Mouse (Mus musculus): ENCODE results near the gene Phactr1.
A peak's percentile ranks its signal among the peaks of the same experiment; 100 is the strongest.

The Phactr1 gene

GRCm38 (mm10) chr13:42760907-42761544, 80.6 kb downstream of the Phactr1 start:
- DNase-seq, result no peak

DNA sequence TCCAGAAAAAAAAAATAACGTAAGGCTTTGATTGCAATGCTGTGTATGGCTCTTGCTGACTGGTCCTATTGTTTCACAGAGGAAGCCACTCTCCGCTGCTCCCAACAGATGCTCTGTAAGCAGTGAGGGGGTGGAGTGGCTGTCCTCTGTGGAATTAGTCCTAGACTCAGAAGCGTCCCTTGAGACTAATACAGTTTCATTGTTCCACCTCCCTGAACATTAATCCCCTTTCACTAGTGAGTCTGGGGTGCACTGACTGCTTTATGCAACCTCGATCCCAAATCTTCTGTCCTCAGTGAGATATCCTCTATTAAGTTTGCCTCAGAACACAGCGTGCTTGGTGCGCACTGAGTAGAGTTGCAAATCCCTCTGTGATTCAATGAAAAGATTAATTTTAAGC, 91.9 kb downstream of the Phactr1 start:
- DNase-seq, result no peak

GRCm38 (mm10) chr13:42774040-42774439, 93.6 kb downstream of the Phactr1 start:
- DNase-seq, result no peak

DNA sequence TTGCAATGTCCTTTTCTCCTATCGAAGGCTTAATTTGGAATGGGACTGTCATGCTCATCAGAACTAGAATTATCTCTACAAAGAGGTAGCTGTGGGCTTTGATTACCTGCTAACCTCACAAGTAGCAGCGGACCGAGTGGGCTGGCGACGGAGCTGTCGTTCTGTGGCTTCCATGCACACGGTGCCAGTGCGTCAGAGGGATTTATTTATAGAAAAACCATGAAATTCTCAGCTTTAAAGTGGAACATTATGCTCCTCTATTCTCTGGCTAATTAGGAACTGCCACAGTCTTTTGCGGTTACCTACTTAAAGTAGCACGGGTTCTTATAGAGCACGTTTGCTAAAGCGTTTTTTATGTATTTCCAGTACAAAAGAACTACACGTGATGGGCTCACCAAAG, 101.7 kb downstream of the Phactr1 start:
- DNase-seq, result no peak

GRCm38 (mm10) chr13:42789221-42789620, 108.8 kb downstream of the Phactr1 start:
- no peak for DNase-seq

- DNase-seq, result no peak
Measured at GRCm38 (mm10) chr13:42792279-42792678, 111.9 kb downstream of the Phactr1 start.

DNA sequence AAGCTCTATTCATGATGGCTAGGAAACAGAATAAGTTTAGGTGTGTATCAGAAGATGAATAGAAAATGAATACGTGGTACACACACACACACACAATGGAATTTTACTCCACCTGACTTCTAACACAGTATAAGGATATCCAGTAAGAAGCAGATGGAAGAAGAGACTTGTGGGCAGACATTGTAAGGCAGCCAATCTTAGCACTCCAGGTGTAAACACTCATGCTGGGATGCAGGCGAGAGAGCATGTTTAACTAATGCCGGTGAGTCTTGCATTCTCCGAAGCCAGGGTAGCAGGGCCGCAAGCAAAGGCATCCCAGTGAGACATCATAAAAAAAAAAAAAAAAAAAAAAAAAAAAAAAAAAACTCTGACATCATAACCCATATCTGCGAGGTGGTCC, 120.1 kb downstream of the Phactr1 start:
- no peak for DNase-seq

DNA sequence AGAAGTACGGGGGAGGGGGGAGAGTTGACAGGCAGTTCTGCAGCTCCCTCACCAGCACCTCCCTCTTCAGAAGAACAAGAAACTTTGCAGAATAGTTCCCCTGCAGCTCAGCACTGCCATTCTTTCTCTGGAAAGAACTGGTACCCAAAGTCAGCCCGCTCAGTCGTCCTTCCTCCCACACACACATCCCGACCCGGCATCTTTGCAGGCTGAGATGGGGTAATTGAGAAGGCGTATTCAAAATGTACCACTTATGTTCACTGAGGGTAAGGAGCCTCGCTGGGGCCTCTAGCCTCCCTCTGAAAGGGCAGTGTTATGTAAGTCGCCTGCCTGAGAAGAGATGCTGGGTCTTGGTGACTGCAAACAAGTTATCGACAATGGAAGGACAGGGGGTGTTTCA, 123.9 kb downstream of the Phactr1 start:
- DNase-seq, result no peak

DNA sequence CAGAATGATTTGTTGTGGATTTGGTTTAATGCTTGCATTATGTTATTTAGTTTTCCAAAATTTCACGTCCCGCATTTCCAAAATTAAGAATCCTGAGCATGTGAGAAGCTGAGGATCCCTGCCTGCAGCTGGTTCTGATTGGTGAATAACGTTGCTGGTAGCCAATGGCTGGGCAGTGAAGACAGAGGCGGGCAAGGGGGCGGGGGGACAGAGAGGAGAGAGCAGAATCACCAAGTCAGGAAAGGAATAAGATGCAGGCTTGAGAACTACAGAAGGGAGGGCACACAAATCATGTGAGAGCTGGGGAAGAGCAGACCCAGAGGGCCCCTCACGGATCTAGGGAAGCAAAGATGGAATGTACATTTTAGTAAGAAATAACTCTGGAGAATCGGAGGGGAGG, 132.3 kb downstream of the Phactr1 start:
- no peak for DNase-seq

- peak; percentile 72 to 81 for DNase-seq
Measured at GRCm38 (mm10) chr13:42818378-42818777, 138.0 kb downstream of the Phactr1 start.

GRCm38 (mm10) chr13:42820513-42820912, 140.1 kb downstream of the Phactr1 start:
- DNase-seq, result no peak

DNA sequence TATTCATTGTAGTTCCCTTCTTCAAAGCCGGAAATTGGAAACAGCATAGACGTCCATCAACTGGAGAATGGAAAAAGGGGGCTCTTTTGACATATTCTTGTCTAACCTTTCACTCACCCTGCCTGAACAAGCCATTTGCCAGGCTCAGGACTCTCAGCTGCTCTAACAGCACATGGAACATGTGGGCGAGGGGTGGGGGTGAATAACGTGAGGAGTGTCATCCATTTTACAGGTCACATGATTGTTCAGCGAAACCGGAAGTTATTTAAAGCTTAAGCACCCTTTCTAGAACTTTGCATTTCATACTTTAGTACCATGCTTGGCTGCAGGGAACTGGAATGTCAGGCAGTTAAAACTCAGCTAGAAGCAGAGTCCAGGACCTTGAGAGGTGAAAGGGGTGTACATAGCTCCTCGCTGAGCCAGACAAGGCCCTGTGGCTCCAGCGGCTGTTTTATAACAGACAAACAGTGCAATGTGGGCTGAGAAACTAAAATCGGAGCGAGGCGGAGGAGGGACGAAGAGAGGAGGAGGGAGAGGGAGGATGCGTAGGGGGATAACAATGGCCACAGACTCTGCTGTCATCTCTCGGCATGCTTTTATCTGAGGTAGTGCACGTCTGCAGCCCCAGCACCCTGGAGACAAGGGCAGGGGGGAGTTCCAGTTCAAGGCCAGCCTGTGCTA, 141.1 kb downstream of the Phactr1 start:
- DNase-seq, result peak; percentile 10 to 47

DNA sequence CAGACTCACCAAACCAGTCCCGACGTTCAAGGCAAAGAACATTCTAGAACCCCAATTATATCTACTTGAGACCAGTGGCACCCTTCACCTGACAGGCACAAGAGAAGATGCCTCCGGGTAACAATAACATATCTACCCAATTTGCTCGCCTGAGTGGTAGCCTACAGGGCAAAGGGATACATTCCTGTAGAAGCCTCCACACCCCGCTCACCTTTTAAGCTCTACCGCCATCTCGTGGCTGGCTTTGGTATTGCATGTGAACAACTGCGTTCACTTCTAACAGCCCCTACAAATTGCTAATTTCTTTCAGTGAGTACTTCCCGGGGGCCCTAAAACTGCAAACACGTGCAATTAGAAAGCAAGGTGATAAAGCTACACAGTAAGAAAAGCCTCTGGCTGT, 142.1 kb downstream of the Phactr1 start:
- peak; percentile 79 to 89 for DNase-seq

GRCm38 (mm10) chr13:42823875-42824274, 143.5 kb downstream of the Phactr1 start:
- DNase-seq, result no peak

GRCm38 (mm10) chr13:42826602-42827001, 146.2 kb downstream of the Phactr1 start:
- DNase-seq, result peak; percentile 45 to 71

- peak in 1 of 2 experiments; percentile 60 for DNase-seq
Measured at GRCm38 (mm10) chr13:42828978-42829377, 148.6 kb downstream of the Phactr1 start.

DNA sequence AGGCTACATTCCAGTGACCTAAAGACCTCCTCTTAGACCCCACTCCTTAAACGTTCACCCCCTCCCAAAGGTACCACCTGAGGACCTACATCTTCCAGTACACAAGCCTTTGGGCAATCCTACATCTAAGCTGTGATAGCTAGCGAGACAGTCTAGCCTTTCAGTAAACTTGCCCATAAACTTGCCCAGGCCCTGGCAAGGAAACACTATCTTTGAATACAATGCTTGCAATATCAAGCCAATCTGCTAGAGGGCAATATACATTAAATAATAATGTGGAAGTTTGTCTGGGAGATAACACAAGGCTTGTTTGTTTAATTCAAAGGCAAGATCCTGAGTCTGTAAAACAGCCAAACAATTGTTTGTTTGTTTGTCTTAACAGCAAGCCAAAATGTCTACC, 155.0 kb downstream of the Phactr1 start:
- DNase-seq, result no peak

- DNase-seq, result no peak
Measured at GRCm38 (mm10) chr13:42839358-42839757, 158.9 kb downstream of the Phactr1 start.

DNA sequence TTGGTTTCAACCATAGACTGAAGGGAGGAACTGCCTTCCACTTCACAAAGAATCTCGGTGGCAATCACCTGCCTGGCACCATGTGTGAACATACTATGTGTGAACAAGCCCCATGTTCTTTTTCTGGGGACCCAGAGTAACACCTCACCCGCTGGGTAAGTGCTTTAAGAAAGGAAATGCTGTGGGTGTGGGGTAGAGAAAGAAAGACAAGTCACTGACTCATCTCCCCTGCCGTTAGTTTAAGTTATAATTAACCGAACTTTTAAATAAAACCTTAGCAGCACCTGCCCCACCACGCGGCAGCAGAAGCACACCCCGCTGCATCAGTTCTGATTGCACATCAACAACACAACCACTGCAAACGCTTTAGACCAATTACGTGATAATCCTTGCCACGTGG, 171.7 kb downstream of the Phactr1 start:
- DNase-seq, result no peak

- DNase-seq, result no peak
Measured at GRCm38 (mm10) chr13:42853900-42854595, 173.6 kb downstream of the Phactr1 start.

DNA sequence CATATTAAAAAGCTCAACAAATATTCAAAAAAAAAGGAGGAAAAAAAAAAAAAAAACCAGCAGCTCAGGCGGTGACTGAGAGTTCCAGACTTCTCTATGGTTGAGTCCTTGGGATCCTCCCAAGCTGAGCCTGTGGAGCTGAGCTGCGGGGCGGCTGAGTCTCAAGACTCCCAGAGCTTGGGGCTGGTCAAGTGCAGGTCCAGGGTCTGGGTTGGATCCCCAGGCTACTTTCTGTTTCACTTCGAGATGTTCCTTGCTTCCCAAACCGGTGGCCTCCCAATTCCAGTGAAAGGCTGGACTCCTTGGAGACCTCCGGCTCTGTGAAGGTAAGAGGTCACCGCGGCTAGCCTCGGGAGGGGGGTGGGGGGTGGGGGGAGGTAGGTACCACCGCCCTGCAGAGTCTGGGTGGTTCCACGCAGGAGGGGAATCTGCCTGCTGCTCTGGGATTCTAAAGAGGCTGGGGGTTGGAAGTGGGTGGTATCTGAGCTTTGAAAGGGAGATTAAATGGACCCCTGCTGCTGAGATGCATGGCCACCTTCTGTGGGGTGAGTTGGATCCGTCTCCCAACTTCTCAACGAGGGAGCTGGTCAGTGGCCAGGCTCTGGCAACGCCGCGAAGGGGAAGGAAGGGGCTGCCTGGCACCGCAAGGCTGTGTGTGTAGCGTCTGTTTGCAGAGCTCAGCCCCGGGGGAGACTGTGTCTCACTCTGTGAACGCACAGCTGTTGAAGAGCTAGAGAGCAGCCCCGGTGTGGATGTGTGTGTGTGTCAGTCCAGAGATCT, 185.9 kb downstream of the Phactr1 start:
- peak; percentile 51 to 61 for DNase-seq

DNA sequence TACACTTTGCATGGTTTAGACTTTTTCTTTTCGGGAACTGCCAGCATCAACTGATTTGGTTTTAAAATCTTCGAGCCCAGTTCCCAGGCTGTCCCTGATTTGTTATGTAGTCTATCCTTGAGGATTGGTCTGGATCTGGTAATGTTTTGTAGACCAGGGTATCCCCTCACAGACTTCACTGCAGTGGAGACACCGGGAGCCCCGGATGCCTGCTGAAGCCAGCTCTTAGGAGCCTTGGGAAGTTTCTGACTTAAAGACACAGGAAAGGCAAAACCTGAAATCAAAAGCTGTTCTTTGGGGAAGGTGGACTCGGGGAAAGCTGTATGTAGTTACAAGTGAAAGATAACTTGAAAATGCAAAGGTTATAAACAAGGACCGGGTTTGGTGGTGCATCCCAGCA, 186.6 kb downstream of the Phactr1 start:
- no peak for DNase-seq

GRCm38 (mm10) chr13:42872125-42872524, 191.7 kb downstream of the Phactr1 start:
- no peak for DNase-seq

All from kidney, postnatal 25 days (tissue).